Mouse (Mus musculus): ENCODE data around the gene Insrr. TPM values are rescaled to one million over a fixed set of nuclear protein-coding genes. Genes with fewer than 3 reads are reported as not detected.

Gene Insrr
- not detected in 2 replicates for polyA plus RNA-seq (2015; fragmentation: Nextera tagmentation; extraction: Ambion mirVana)

DNA sequence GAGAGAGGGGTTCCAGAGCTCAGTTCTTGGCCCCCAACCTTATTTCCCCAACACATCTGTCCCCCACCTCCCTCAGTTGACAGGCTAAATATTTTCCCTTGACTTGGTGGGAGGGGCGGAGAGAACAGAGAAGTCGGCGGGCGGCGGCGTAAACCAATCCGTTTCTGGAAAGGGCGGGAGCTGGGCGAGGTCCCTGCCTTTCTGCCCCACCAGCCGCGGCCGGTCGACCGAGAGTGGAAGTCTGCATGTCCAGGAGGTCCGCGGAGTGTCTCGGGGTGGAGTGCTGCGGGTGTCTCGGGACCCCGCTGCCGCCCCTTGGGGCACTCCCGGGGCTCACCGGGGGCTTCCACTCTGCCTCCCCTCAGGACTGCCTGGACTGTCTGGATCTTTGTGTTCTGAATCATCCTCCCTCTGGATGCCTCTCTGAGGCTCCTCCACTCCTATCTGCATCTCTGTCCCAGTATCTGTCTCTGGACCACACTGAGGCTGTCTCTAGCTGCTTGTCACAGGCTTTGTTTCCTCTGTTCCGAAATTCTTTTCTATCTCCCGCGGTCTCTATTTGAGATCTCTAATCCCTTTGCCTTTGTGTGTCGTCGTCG, at the start of gene Insrr:
Insrr (plus strand) TSS at position 216 of the 599 bp plus-strand sequence.
- H3K27me3 ChIP-seq (ENCODE audit: insufficient read depth, low read length) = peaks cover 91% of the 10 kb centered on the region
- no peak within 1 kb of the TSS for H3K9ac ChIP-seq (replicated peaks)
- 1% methylated on average over 29 of the region's 29 CpGs for WGBS (ENCODE audit: insufficient replicate concordance)
- H3K4me1 ChIP-seq (ENCODE audit: insufficient read depth) = peaks cover 12% of the 10 kb centered on the region
- no peak within 1 kb of the TSS; the same call in 1 of the 2 replicates for H3K4me3 ChIP-seq (ENCODE audit: low read depth, low read length)
- DNase-seq = no peak
- H3K4me2 ChIP-seq (ENCODE audit: low read depth, low read length) = peak within 1 kb of the TSS; percentile 40
- no peaks in the 10 kb centered on the region for H3K36me3 ChIP-seq (replicated peaks; ENCODE audit: insufficient read depth, low read length)
- TF ChIP-seq CTCF (IDR thresholded peaks at IDR 0.05; ENCODE audit: low read depth) = no peak
- no peak for TF ChIP-seq EP300 (IDR thresholded peaks at IDR 0.05; ENCODE audit: low read depth)
- H3K27ac ChIP-seq (ENCODE audit: low read depth) = no peak within 1 kb of the TSS
- ATAC-seq = no peak
- no peaks in the 10 kb centered on the region for H3K9me3 ChIP-seq (ENCODE audit: low read length)

GRCm38 (mm10) chr3:87748431-87748830, 48.3 kb upstream of the Insrr start, which contains the start of gene Lrrc71:
Gene Lrrc71, minus strand, starts transcription at chr3:87748625.
- TF ChIP-seq EP300 (IDR thresholded peaks at IDR 0.05; ENCODE audit: low read depth) = no peak
- TF ChIP-seq CTCF (IDR thresholded peaks at IDR 0.05; ENCODE audit: low read depth) = no peak
- Histone ChIP-seq H3K27ac (ENCODE audit: low read depth) (no peak within 1 kb of the TSS), H3K4me1 (ENCODE audit: insufficient read depth) (no peaks in the 10 kb centered on the region), H3K9me3 (ENCODE audit: low read length) (no peaks in the 10 kb centered on the region), H3K36me3 (replicated peaks; ENCODE audit: insufficient read depth, low read length) (no peaks in the 10 kb centered on the region), H3K27me3 (ENCODE audit: insufficient read depth, low read length) (no peaks in the 10 kb centered on the region), H3K9ac (replicated peaks) (no peak within 1 kb of the TSS), H3K4me3 (ENCODE audit: low read depth, low read length) (no peak within 1 kb of the TSS), H3K4me2 (ENCODE audit: low read depth, low read length) (no peak within 1 kb of the TSS)
- 57% methylated on average over 13 of the region's 13 CpGs for WGBS (ENCODE audit: insufficient replicate concordance)
- ATAC-seq (no peak; the same call in 1 of the 2 replicates), DNase-seq (no peak)

DNA sequence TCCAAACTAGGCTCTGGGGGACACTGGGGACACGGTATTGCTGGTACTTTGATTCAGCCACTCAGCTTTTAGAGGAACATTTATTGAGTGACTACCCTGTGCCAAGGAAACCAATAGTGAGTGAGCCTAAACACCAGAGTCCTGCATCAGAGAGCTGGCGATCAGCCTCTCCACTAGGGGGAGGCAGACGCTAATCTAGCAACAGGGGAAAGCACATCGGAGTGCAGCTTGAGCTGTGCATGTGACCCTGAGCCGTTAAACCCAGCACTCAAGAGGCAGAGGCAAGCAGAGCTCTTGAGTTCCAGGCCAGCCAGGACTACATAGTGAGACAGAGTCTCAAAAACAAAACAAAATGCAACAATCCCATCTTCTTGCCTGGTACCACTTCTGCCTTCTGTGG, 47.7 kb upstream of the Insrr start:
- DNase-seq = peak; percentile 67
- Histone ChIP-seq H3K36me3 (replicated peaks; ENCODE audit: insufficient read depth, low read length) (no peaks in the 10 kb centered on the region), H3K27ac (ENCODE audit: low read depth) (no peak overlapping the region), H3K4me3 (ENCODE audit: low read depth, low read length) (no peak overlapping the region), H3K9me3 (ENCODE audit: low read length) (no peaks in the 10 kb centered on the region), H3K9ac (replicated peaks) (no peak overlapping the region), H3K4me1 (ENCODE audit: insufficient read depth) (no peaks in the 10 kb centered on the region), H3K27me3 (ENCODE audit: insufficient read depth, low read length) (no peaks in the 10 kb centered on the region), H3K4me2 (ENCODE audit: low read depth, low read length) (no peak overlapping the region)
- TF ChIP-seq EP300 (IDR thresholded peaks at IDR 0.05; ENCODE audit: low read depth) (no peak), CTCF (IDR thresholded peaks at IDR 0.05; ENCODE audit: low read depth) (peak; percentile 85)
- peak; percentile 57; the same call in 1 of the 2 replicates for ATAC-seq
- 18% methylated on average over 5 of the region's 5 CpGs for WGBS (ENCODE audit: insufficient replicate concordance)

- no peaks in the 10 kb centered on the region for H3K4me1 ChIP-seq (ENCODE audit: insufficient read depth)
- no peaks in the 10 kb centered on the region for H3K9me3 ChIP-seq (ENCODE audit: low read length)
- WGBS (ENCODE audit: insufficient replicate concordance) = 84% methylated on average over 12 of the region's 12 CpGs
- no peaks in the 10 kb centered on the region; the same call in 1 of the 2 replicates for H3K36me3 ChIP-seq (replicated peaks; ENCODE audit: insufficient read depth, low read length)
- DNase-seq = no peak
- no peak for TF ChIP-seq EP300 (IDR thresholded peaks at IDR 0.05; ENCODE audit: low read depth)
- no peak for TF ChIP-seq CTCF (IDR thresholded peaks at IDR 0.05; ENCODE audit: low read depth)
- no peaks in the 10 kb centered on the region for H3K27me3 ChIP-seq (ENCODE audit: insufficient read depth, low read length)
- ATAC-seq = no peak
- H3K9ac ChIP-seq (replicated peaks) = no peak overlapping the region
- H3K27ac ChIP-seq (ENCODE audit: low read depth) = no peak overlapping the region
- H3K4me3 ChIP-seq (ENCODE audit: low read depth, low read length) = no peak overlapping the region
- H3K4me2 ChIP-seq (ENCODE audit: low read depth, low read length) = no peak overlapping the region
These were observed 46.8 kb upstream of the Insrr start for GRCm38 (mm10) chr3:87749977-87750376.

GRCm38 (mm10) chr3:87752567-87752966, 44.2 kb upstream of the Insrr start:
- H3K36me3 ChIP-seq (replicated peaks; ENCODE audit: insufficient read depth, low read length) = no peaks in the 10 kb centered on the region; the same call in 1 of the 2 replicates
- H3K9me3 ChIP-seq (ENCODE audit: low read length) = no peaks in the 10 kb centered on the region
- ATAC-seq (no peak), DNase-seq (no peak)
- TF ChIP-seq EP300 (IDR thresholded peaks at IDR 0.05; ENCODE audit: low read depth) = no peak
- TF ChIP-seq CTCF (IDR thresholded peaks at IDR 0.05; ENCODE audit: low read depth) = no peak
- H3K4me1 ChIP-seq (ENCODE audit: insufficient read depth) = no peaks in the 10 kb centered on the region
- no peak overlapping the region for H3K4me3 ChIP-seq (ENCODE audit: low read depth, low read length)
- H3K27me3 ChIP-seq (ENCODE audit: insufficient read depth, low read length) = no peaks in the 10 kb centered on the region
- H3K9ac ChIP-seq (replicated peaks) = no peak overlapping the region
- WGBS (ENCODE audit: insufficient replicate concordance) = 74% methylated on average over 3 of the region's 3 CpGs
- no peak overlapping the region for H3K27ac ChIP-seq (ENCODE audit: low read depth)
- no peak overlapping the region for H3K4me2 ChIP-seq (ENCODE audit: low read depth, low read length)

DNA sequence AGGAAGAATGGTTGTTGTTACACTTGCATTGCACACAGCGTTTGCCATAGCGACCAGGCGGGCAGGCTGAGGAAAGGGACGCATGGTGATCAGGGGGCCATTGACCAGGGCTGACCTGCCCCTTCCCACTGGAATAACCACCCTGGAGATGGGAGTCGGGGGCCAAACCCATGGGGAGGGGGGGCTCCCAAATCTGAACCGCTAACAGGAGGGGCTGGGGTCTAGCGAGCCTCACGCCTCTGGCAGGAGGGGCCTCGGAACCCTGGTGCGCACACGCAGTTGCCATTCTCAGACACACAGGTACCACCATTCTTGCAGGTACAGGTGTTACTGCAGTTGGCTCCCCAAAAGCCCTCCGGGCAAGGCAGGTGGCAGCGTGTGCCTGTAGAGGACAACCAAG, 42.9 kb upstream of the Insrr start:
- H3K27ac ChIP-seq (ENCODE audit: low read depth) = no peak overlapping the region
- no peaks in the 10 kb centered on the region; the same call in 1 of the 2 replicates for H3K36me3 ChIP-seq (replicated peaks; ENCODE audit: insufficient read depth, low read length)
- no peaks in the 10 kb centered on the region for H3K4me1 ChIP-seq (ENCODE audit: insufficient read depth)
- no peak for DNase-seq
- no peak overlapping the region for H3K4me2 ChIP-seq (ENCODE audit: low read depth, low read length)
- H3K4me3 ChIP-seq (ENCODE audit: low read depth, low read length) = no peak overlapping the region
- ATAC-seq = no peak
- no peaks in the 10 kb centered on the region for H3K27me3 ChIP-seq (ENCODE audit: insufficient read depth, low read length)
- 85% methylated on average over 13 of the region's 13 CpGs for WGBS (ENCODE audit: insufficient replicate concordance)
- H3K9me3 ChIP-seq (ENCODE audit: low read length) = no peaks in the 10 kb centered on the region
- no peak overlapping the region for H3K9ac ChIP-seq (replicated peaks)
- no peak for TF ChIP-seq CTCF (IDR thresholded peaks at IDR 0.05; ENCODE audit: low read depth)
